Mouse (Mus musculus) thymus, adult 2 months (tissue): Measurements from ENCODE around the gene B4galt5.

Source experiments
- CTCF ChIP-seq: fragments of 200-500 bp; IDR thresholded peaks from 2 replicates; pipeline ENCODE4 v1.5.1; 2012; ENCODE audit warnings: mild to moderate bottlenecking, control low read depth, low read length, moderate library complexity, borderline replicate concordance; ENCODE audit not compliant: control insufficient read depth, poor library complexity, insufficient read depth; ENCODE audit errors: extremely low read depth
- POLR2A ChIP-seq: fragments of 200-500 bp; IDR thresholded peaks from 2 replicates; pipeline ENCODE4 v1.6.1; 2012; ENCODE audit warnings: mild to moderate bottlenecking, low read length, control low read depth, moderate library complexity; ENCODE audit not compliant: control insufficient read depth, poor library complexity, insufficient read depth; ENCODE audit errors: extremely low read depth

- TF ChIP-seq CTCF: no peak
- no peak for TF ChIP-seq POLR2A
Measured at GRCm38 (mm10) chr2:167344871-167345507, 4.0 kb downstream of the B4galt5 start.
